Mouse (Mus musculus) cerebellum, adult 11 months (tissue): ENCODE data around the gene Stk24.

ENCODE experiments used
- DNase-seq: peaks from one replicate; pipeline ENCODE4 v3.0.0; 2022

The Stk24 gene

DNA sequence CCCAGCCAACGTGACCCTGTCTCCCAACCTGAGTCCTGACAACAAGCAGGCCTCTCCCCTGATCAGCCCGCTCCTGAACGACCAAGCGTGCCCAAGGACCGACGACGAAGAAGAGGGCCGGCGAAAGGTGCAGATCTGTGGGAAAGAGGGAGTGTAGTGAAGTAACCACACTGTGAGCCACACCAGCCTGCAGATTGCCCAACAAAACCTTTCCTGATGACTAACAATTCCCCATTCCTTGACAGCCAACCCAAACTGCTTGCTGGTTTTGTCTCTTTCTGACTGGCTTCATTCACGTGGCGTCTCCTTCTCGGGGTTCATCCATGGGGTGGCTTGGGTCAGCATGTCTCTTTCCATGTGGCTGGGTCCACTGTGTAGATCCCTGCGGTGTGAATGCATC, 124.3 kb downstream of the Stk24 start:
- DNase-seq: no peak

DNA sequence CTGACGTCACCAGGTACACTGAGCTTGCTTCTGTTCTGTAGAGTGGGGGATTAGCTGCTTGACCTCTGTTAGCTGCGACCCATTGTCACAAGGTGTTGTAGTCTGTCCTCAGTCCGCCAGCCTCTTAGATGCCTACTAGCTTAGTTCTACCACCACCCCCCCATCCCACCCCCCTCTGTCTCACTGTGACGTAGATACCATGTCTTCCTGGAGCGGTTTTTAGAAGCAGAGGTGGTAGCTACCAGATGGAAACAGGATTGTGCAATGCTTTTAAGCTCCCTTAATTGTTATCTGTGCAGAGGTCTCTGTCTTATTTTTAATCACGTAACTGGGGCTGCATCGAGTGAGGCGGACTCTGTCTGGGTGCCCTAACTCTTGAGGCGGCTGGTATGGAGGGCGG, 124.9 kb downstream of the Stk24 start:
- no peak for DNase-seq

DNA sequence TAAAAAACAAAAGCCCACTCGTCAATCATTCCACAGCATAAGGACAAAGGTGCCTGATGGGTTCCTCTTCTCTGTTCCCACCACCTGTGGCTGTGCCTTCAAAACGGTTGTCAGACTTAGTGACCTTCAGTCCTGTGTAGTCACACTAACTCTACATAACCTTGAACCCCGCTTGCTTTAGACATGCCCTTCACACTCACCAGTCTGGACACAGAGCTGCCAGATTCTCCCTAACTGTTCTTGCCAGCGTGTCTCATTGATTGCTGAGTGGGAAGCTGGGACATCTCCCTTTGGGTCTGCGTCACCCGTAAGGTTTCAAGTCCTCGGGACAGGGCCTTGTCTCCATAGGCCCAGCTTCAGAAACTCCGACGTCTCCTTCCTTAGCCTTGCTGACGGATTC, 127.3 kb downstream of the Stk24 start:
- DNase-seq: no peak

DNA sequence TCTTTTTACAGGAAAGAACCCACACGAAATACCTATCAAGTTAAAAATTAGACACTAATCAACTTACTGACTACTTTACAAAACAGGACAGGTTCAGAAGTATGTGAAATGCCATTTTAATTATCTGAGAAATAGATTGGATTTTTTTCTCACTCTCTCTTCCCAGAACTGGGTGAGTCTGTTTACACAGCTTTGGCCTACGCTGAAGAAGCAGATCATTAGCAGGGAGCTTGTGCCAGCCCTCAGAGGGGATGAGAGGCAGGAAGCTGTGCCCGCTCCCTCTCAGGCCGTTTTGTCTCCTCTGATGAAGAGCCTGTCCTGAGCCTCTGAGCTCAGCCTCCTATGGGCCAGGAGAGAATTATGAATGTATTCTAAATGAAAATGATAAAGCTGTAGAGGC, 128.1 kb downstream of the Stk24 start:
- DNase-seq: no peak

DNA sequence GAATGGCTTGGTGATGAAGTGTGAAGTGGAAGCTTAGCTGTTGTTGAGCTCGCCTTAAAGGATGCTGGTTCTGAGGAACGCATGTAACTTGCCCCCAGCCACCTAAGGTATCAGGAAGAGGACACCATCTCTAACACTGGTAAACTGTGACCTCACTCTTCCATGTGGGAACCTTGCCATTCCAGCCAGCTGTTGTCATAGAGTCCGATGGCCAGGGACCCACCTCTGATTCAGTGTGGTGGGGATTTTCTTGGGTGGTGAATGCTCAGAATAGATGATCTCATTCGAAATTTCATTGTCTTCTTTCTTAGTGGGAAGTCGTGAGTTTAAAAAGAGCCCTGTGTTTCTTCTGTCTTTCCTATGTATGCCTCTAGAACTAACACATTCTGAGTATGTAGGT, 128.7 kb downstream of the Stk24 start:
- no peak for DNase-seq

DNA sequence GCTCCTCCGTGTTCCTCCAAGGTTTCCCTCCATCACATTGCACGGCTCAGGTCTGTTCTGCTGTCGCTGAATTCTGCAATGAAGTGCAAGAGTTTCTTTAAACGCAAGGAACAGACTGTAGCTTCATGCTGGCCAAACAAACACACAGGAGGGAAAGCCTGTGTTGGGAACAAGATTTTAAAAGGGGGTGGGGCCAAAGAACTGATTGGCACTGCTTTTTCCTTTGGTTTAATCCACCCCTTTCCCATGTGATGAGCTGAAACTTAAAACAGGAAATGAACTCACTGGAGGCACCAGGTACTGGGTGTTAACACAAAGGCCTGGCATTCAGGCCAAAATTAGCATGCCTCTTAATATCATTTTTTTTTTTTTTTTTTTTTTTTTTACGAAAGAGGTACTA, 131.5 kb downstream of the Stk24 start:
- DNase-seq: no peak

DNA sequence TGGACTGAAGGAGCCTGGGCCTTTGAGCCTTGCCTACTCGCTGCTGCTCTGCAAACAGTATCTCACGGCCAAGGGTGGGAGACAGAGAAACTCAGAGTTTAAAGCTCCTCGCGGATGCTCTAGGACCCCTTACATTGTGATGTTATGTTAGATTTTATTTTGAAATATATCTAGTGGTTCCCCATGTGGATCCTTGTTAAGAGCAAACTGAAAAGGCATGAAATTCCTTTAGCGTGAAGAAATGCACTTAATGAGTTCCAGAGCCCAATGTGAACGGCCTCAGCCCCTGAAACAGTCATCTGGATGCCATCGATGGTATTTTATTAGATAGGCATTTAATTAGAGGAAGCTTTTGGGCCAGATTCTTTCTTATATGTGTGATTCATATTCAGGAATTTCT, 132.5 kb downstream of the Stk24 start:
- DNase-seq: no peak

DNA sequence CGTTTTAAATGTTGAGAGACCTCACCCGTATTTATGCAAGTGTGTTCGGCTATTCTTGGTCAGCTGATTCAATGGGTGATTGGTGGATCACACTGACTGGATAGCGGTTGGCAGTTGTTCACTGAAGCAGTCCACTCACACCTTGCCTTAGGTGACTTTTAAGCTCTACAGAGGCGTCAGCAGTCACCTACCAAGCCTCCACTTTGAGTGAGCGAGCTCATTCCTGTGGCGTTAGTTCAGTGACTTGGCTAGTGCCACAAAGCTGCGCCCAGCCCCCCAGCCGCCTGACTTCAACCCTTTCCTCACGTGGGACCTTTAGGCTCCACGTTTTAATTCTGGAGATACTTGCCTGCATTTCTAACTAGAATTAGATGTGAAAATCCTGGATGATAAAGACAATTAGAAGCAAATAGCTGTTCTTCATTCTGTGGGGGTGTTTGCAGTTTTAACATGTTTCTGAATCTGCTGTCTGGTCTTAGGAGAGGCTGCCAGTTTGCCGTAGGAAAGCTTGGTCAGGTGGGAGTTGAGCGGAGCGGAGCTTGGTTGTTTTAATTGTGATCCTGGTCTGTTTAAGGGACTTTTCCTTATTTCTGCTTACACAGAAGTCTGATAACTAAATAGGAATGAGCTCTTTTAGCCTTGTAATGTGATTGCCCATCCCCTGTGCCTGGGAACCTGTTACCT, 133.6 kb downstream of the Stk24 start:
- no peak for DNase-seq

DNA sequence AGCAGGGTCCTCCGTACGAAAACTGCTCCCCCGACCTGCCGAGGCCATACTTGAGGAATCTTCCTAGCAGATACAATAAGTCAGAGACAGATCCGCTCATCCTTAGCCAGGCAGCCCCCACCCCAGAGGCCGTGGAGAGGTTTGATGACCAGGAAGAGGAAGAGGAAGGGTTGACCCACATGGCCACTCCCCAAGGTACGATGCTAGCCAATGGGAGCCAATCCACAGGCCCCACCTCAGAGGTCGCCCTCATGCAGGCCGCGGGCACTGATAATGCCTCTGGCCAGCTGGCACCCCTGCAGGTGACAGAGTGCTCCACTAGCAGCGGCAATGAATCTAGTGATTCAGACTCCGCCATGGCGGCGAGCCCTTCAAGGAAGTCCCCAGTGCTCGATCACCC, 135.7 kb downstream of the Stk24 start:
- DNase-seq: no peak

DNA sequence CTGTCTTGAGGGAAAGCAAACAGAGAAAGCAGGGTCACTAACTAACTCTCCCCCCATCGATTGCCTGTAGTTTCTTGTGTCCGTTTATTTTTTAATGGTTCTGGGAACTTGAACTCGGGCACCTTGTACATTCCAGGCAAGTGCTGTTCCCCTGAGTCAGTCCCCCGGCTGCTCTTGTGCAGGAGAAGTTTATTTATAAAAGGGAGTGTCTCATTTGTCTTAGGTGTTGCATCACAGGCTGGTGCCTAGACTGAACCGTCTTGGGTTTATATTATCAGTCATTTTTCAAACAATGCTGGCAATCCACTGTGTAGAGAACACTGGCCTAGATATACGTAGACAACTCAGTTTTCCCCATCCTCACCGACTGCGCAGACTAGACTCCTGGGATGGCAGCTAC, 140.4 kb downstream of the Stk24 start:
- no peak for DNase-seq

DNA sequence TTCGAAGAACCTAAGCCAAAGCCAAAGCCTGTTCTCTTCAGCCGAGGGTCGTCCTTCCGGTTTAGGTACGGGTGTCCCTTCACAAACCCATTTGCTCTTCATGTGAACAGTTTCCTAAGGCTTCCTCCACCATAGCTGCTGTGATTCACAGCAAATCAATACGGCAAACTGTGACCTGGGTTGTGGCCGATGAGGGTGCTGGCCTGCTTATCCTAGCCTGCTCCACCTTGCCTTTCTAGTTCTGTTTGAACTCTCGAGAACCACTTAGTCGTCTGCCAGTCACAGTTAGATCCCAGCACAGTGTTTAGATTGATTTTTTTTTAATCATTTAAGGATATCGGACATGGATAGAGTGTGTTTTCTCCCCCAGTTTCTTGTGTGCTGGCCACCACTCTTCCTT, 141.1 kb downstream of the Stk24 start:
- no peak for DNase-seq

DNA sequence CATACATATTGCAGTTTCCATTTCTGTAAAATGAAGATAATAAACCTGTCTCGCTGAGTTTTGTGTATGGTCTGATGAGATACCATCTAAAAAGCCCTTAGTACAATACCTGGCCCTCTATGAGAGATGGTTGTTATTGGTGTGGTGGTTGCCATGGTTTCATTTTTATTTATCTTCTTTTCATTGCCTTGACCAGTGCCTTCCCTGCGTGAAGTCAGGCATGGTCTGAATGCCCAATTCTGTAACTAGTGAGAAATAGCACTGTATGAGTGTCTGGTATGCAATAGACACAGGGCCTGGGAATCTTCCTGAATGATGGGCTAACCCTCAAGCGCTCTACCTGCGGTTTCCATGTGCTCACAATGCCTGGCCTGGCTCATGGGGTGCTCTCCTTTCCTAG, 143.1 kb downstream of the Stk24 start:
- DNase-seq: no peak
